In the genomic region with DNA sequence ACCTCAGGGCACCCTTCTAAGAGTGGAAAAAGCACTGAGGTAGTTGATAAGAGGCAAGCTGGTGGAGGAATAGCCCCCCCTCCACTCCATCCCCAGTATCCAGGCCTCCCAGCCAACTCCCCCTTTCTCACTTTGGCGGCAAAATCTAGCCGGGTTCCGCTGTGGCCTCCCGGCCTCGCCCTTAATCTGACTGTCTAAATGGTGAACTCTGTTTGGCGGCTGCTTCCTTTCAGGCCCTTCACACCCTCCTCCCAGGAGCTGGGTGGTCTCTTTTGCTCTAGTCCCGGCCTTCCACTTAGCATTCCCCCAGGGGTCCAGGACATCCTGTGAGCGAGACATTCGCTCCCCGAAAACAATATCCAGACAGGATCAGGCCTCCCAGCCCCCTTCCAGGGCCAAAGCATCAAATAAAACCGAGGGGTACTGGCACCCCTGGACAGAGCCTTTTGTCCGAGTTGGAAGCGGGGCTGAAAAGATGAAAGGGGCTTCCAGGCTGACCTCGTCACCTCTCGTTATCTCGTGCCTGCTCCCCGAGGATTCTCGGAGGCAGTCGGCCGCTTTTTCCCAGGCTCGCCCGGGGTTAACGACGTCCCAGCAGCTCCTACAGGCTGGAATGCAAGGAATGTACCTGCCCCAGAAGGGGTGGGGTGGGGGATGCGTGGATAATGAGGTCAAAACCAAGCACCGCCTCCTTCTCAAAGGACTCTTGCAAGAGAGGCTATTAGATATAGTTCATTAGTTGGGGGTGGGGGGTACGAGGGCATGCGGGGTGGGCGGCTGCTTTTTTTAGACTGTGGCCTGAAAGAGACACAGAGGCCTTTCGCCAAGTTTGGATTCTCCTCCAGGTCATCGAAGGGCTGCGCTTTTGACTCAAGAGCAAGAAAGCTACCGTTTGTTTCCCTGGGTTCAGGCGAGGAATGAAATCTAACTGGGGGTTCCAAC, we compare ENCODE assay signal across 8 mouse cellular contexts. TPM values are rescaled to one million over a fixed set of nuclear protein-coding genes. Genes with fewer than 3 reads are reported as not detected.
DNase-seq lines count a peak whose midpoint lies in the region; ATAC-seq lines count a peak whose summit lies in the region.

No protein-coding gene starts in this region.

- H3K4me1 ChIP-seq in heart, embryonic 11.5 days (ENCODE audit: control insufficient read depth, insufficient read depth, low read length): peaks cover 34% of the 10 kb centered on the region
- peaks cover 6% of the 10 kb centered on the region for H3K4me1 ChIP-seq in hindbrain, embryonic 16.5 days (ENCODE audit: control insufficient read depth, insufficient read depth, low read depth, low read length)
- peaks cover 38% of the 10 kb centered on the region for H3K4me1 ChIP-seq in liver, embryonic 11.5 days (replicated peaks; ENCODE audit: control insufficient read depth, insufficient read depth, low read length)
- H3K4me1 ChIP-seq in neural tube, embryonic 12.5 days: peaks cover 11% of the 10 kb centered on the region

- H3K27ac ChIP-seq in heart, embryonic 11.5 days (ENCODE audit: low read depth, low read length): peak overlapping the region; percentile 95
- H3K27ac ChIP-seq in hindbrain, embryonic 16.5 days (ENCODE audit: low read depth, low read length): 0 out of 2 replicates have a peak overlapping the region, but pooled peaks have one; percentile 9
- H3K27ac ChIP-seq in liver, embryonic 11.5 days (ENCODE audit: low read depth, low read length): peak overlapping the region; percentile 71
- H3K27ac ChIP-seq in neural tube, embryonic 12.5 days: peak overlapping the region; percentile 37; the same call in 1 of the 2 replicates

- H3K9me3 ChIP-seq in heart, embryonic 11.5 days (replicated peaks; ENCODE audit: control insufficient read depth, low read length): 0 out of 2 replicates have a peak, but pooled peaks cover 2% of the 10 kb centered on the region
- no peaks in the 10 kb centered on the region; the same call in 1 of the 2 replicates for H3K9me3 ChIP-seq in hindbrain, embryonic 16.5 days (ENCODE audit: control insufficient read depth, low read length)
- H3K9me3 ChIP-seq in liver, embryonic 11.5 days (ENCODE audit: control insufficient read depth, low read length): peaks cover 4% of the 10 kb centered on the region; the same call in 1 of the 2 replicates
- H3K9me3 ChIP-seq in neural tube, embryonic 12.5 days: no peaks in the 10 kb centered on the region

- no peaks in the 10 kb centered on the region for H3K27me3 ChIP-seq in heart, embryonic 11.5 days (ENCODE audit: control insufficient read depth, insufficient read depth, low read length)
- H3K27me3 ChIP-seq in hindbrain, embryonic 16.5 days (replicated peaks; ENCODE audit: control insufficient read depth, insufficient read depth, low read length): no peaks in the 10 kb centered on the region
- no peaks in the 10 kb centered on the region for H3K27me3 ChIP-seq in liver, embryonic 11.5 days (replicated peaks; ENCODE audit: control insufficient read depth, insufficient read depth, low read length)
- H3K27me3 ChIP-seq in neural tube, embryonic 12.5 days (replicated peaks): no peaks in the 10 kb centered on the region

- peak; percentile 41 for ATAC-seq in heart, embryonic 11.5 days (replicated peaks; ENCODE audit: insufficient number of reproducible peaks, low FRiP score, low TSS enrichment)
- peak; percentile 40; the same call in 1 of the 2 replicates for ATAC-seq in hindbrain, embryonic 16.5 days
- ATAC-seq in liver, embryonic 11.5 days (replicated peaks; ENCODE audit: low FRiP score): no peak
- peak; percentile 70 for ATAC-seq in neural tube, embryonic 12.5 days (ENCODE audit: low FRiP score, low read depth)
- ATAC-seq in erythroid progenitor cell, adult 5-6 weeks (replicated peaks; ENCODE audit: low FRiP score, poor library complexity, severe bottlenecking): no peak

- 3% methylated on average over 34 of the region's 34 CpGs for WGBS in heart, embryonic 11.5 days (ENCODE audit: insufficient replicate concordance)
- WGBS in hindbrain, embryonic 16.5 days: 5% methylated on average over 34 of the region's 34 CpGs
- 21% methylated on average over 34 of the region's 34 CpGs for WGBS in liver, embryonic 11.5 days
- WGBS in neural tube, embryonic 12.5 days: 2% methylated on average over 34 of the region's 34 CpGs

- DNase-seq in heart, adult 9 months (ENCODE audit: low spot score in 2 of 2): no peak
- DNase-seq in liver, embryonic 11.5 days (ENCODE audit: low spot score): peak; percentile 71
- DNase-seq in thymus, postnatal 36 days: no peak
- DNase-seq in layer of hippocampus, postnatal 25 days (ENCODE audit: extremely low spot score in 1 of 2, low spot score in 1 of 2): no peak

- 0 out of 2 replicates have a peak overlapping the region, but pooled peaks have one; percentile 14 for H3K4me3 ChIP-seq in heart, embryonic 11.5 days (ENCODE audit: low read depth, low read length)
- H3K4me3 ChIP-seq in hindbrain, embryonic 16.5 days (ENCODE audit: low read length): no peak overlapping the region
- H3K4me3 ChIP-seq in liver, embryonic 11.5 days (ENCODE audit: low read depth, low read length): no peak overlapping the region
- no peak overlapping the region for H3K4me3 ChIP-seq in neural tube, embryonic 12.5 days

- H3K36me3 ChIP-seq in heart, embryonic 11.5 days (ENCODE audit: control insufficient read depth, insufficient read depth, low read length): no peaks in the 10 kb centered on the region
- no peaks in the 10 kb centered on the region for H3K36me3 ChIP-seq in hindbrain, embryonic 16.5 days (ENCODE audit: control insufficient read depth, insufficient read depth, low read length)
- no peaks in the 10 kb centered on the region for H3K36me3 ChIP-seq in liver, embryonic 11.5 days (ENCODE audit: control insufficient read depth, insufficient read depth, low read length)
- H3K36me3 ChIP-seq in neural tube, embryonic 12.5 days: no peaks in the 10 kb centered on the region

- peak overlapping the region; percentile 67; the same call in 1 of the 2 replicates for H3K9ac ChIP-seq in heart, embryonic 11.5 days (ENCODE audit: low read depth, low read length)
- H3K9ac ChIP-seq in hindbrain, embryonic 16.5 days (ENCODE audit: low read depth, low read length): no peak overlapping the region
- no peak overlapping the region for H3K9ac ChIP-seq in liver, embryonic 11.5 days (ENCODE audit: low read depth, low read length)
- H3K9ac ChIP-seq in neural tube, embryonic 12.5 days: peak overlapping the region; percentile 21; the same call in 1 of the 2 replicates

- peak overlapping the region; percentile 62 for H3K4me2 ChIP-seq in heart, embryonic 11.5 days
- peak overlapping the region; percentile 33 for H3K4me2 ChIP-seq in hindbrain, embryonic 16.5 days (ENCODE audit: low read length)
- H3K4me2 ChIP-seq in liver, embryonic 11.5 days: peak overlapping the region; percentile 43
- H3K4me2 ChIP-seq in neural tube, embryonic 12.5 days (replicated peaks): peak overlapping the region; percentile 36

RNA-seq across cellular contexts. Expression of a gene that starts 39.4 kb away (rescaled TPM):
- 23.5 and 27.3 TPM in 2 replicates for polyA plus RNA-seq in heart, embryonic 11.5 days (2014; fragmentation: Nextera tagmentation; extraction: Ambion mirVana)
- 7.2 and 8.2 TPM in 2 replicates for polyA plus RNA-seq in hindbrain, embryonic 16.5 days (2015; fragmentation: Nextera tagmentation; extraction: Ambion mirVana)
- polyA plus RNA-seq in liver, embryonic 11.5 days (2014; fragmentation: Nextera tagmentation; extraction: Ambion mirVana): 41.6 and 47.0 TPM in 2 replicates
- 20.3 and 21.2 TPM in 2 replicates for polyA plus RNA-seq in neural tube, embryonic 12.5 days (2016; fragmentation: Nextera tagmentation; extraction: Ambion mirVana)
- total RNA-seq in erythroid progenitor cell, adult 5-6 weeks (2015; ENCODE audit: low replicate concordance): 88.0 and 102 TPM in 2 replicates
- 143 and 147 TPM in 2 replicates for total RNA-seq in erythroid progenitor cell, adult 5-6 weeks (2017; ENCODE audit: low replicate concordance)
- 1 to 10 TPM; 2.7 to 3.7 TPM for total RNA-seq in layer of hippocampus, postnatal 25 days (2021)

Comparison
In these comparisons a context has a peak if more than half of its experiments do, and no peak if none do; other contexts are left out.
1. ATAC-seq: peak in heart, embryonic 11.5 days (single experiment), hindbrain, embryonic 16.5 days (single experiment) and neural tube, embryonic 12.5 days (single experiment); none in liver, embryonic 11.5 days (single experiment) and erythroid progenitor cell, adult 5-6 weeks (single experiment).
2. H3K27ac ChIP-seq: peak in every context shown above with its lines; median percentile 95 in heart, embryonic 11.5 days; 71 in liver, embryonic 11.5 days; 37 in neural tube, embryonic 12.5 days; 9 in hindbrain, embryonic 16.5 days.
3. H3K9ac ChIP-seq: peak in heart, embryonic 11.5 days (single experiment) and neural tube, embryonic 12.5 days (single experiment); none in hindbrain, embryonic 16.5 days (single experiment) and liver, embryonic 11.5 days (single experiment).
4. Peak in every context shown above with its lines, with median percentiles within 50 percentile points of each other: H3K4me2 ChIP-seq.